In genomic region chr8:26305061-26305879, GRCm38 (mm10) we compare ENCODE assay signal across 10 mouse cellular contexts.
DNase-seq lines count a peak whose midpoint lies in the region; ATAC-seq and TF ChIP-seq lines count a peak whose summit lies in the region.
"Had no signal": no experiment of that assay in that cellular context is flagged by ENCODE, and none has a peak within 500 bp of the region (broad histone marks: within the 10 kb centered on the region; RNA-seq: fewer than 3 reads in every experiment).

No protein-coding gene starts in this region.

- H3K36me3 ChIP-seq in intestine, embryonic 14.5 days (ENCODE audit: control insufficient read depth, insufficient read depth, low read length): no peaks in the 10 kb centered on the region
- no peaks in the 10 kb centered on the region for H3K36me3 ChIP-seq in intestine, postnatal 0 days (ENCODE audit: control insufficient read depth, insufficient read depth)
- no peaks in the 10 kb centered on the region for H3K36me3 ChIP-seq in forebrain, embryonic 11.5 days (ENCODE audit: control insufficient read depth, insufficient read depth, low read length)
- no peaks in the 10 kb centered on the region for H3K36me3 ChIP-seq in limb, embryonic 10.5 days
- no peaks in the 10 kb centered on the region for H3K36me3 ChIP-seq in neural tube, embryonic 15.5 days
- H3K36me3 ChIP-seq: lung, embryonic 15.5 days had no signal

- no peak overlapping the region for H3K27ac ChIP-seq in intestine, embryonic 14.5 days (ENCODE audit: low read depth)
- no peak overlapping the region for H3K27ac ChIP-seq in intestine, postnatal 0 days (ENCODE audit: low read depth, low read length)
- H3K27ac ChIP-seq in forebrain, embryonic 11.5 days (ENCODE audit: low read depth, low read length): peak overlapping the region; percentile 25; the same call in 1 of the 2 replicates
- H3K27ac ChIP-seq in limb, embryonic 10.5 days: 0 out of 2 replicates have a peak overlapping the region, but pooled peaks have one; percentile 9
- H3K27ac ChIP-seq in neural tube, embryonic 15.5 days (replicated peaks): no peak overlapping the region; the same call in 1 of the 2 replicates
- H3K27ac ChIP-seq: lung, embryonic 15.5 days had no signal

- no peaks in the 10 kb centered on the region for H3K9me3 ChIP-seq in intestine, embryonic 14.5 days (ENCODE audit: control insufficient read depth, low read length)
- H3K9me3 ChIP-seq in intestine, postnatal 0 days (ENCODE audit: control insufficient read depth): no peaks in the 10 kb centered on the region
- no peaks in the 10 kb centered on the region for H3K9me3 ChIP-seq in forebrain, embryonic 11.5 days (ENCODE audit: control insufficient read depth, low read length)
- H3K9me3 ChIP-seq in limb, embryonic 10.5 days (replicated peaks): no peaks in the 10 kb centered on the region
- no peaks in the 10 kb centered on the region for H3K9me3 ChIP-seq in neural tube, embryonic 15.5 days (replicated peaks)
- H3K9me3 ChIP-seq: lung, embryonic 15.5 days had no signal

- H3K4me3 ChIP-seq in intestine, embryonic 14.5 days (ENCODE audit: low read depth, low read length): no peak overlapping the region
- H3K4me3 ChIP-seq in intestine, postnatal 0 days (ENCODE audit: low read depth, low read length): no peak overlapping the region
- no peak overlapping the region for H3K4me3 ChIP-seq in forebrain, embryonic 11.5 days (ENCODE audit: low read depth, low read length)
- H3K4me3 ChIP-seq in limb, embryonic 10.5 days: no peak overlapping the region
- H3K4me3 ChIP-seq in neural tube, embryonic 15.5 days (replicated peaks): no peak overlapping the region
- H3K4me3 ChIP-seq: lung, embryonic 15.5 days had no signal

- no peaks in the 10 kb centered on the region for H3K27me3 ChIP-seq in intestine, embryonic 14.5 days (replicated peaks; ENCODE audit: control insufficient read depth, insufficient read depth, low read length)
- H3K27me3 ChIP-seq in intestine, postnatal 0 days (replicated peaks; ENCODE audit: control insufficient read depth, insufficient read depth, low read length): no peaks in the 10 kb centered on the region; the same call in 1 of the 2 replicates
- H3K27me3 ChIP-seq in forebrain, embryonic 11.5 days (ENCODE audit: control insufficient read depth, insufficient read depth, low read length): no peaks in the 10 kb centered on the region
- H3K27me3 ChIP-seq in limb, embryonic 10.5 days (ENCODE audit: low read depth, poor library complexity, severe bottlenecking): 0 out of 2 replicates have a peak, but pooled peaks cover 4% of the 10 kb centered on the region
- H3K27me3 ChIP-seq in neural tube, embryonic 15.5 days (replicated peaks): peaks cover 10% of the 10 kb centered on the region

- 43% methylated on average over 18 of the region's 18 CpGs for WGBS in intestine, embryonic 14.5 days
- 68% methylated on average over 18 of the region's 18 CpGs for WGBS in intestine, postnatal 0 days
- 76% methylated on average over 18 of the region's 18 CpGs for WGBS in forebrain, embryonic 11.5 days
- 54% methylated on average over 18 of the region's 18 CpGs for whole genome bisulfite sequencing in limb, embryonic 10.5 days
- 48% methylated on average over 18 of the region's 18 CpGs for WGBS in neural tube, embryonic 15.5 days

- H3K4me2 ChIP-seq in intestine, embryonic 14.5 days (ENCODE audit: low read length): no peak overlapping the region
- no peak overlapping the region for H3K4me2 ChIP-seq in intestine, postnatal 0 days (replicated peaks; ENCODE audit: low read depth)
- no peak overlapping the region for H3K4me2 ChIP-seq in forebrain, embryonic 11.5 days (ENCODE audit: low read depth, low read length, severe bottlenecking)
- no peak overlapping the region for H3K4me2 ChIP-seq in neural tube, embryonic 15.5 days
- H3K4me2 ChIP-seq: lung, embryonic 15.5 days had no signal

- no peak for ATAC-seq in intestine, embryonic 14.5 days (replicated peaks; ENCODE audit: low FRiP score, low TSS enrichment, low read depth)
- ATAC-seq in intestine, postnatal 0 days: no peak
- ATAC-seq in forebrain, embryonic 11.5 days (replicated peaks; ENCODE audit: low FRiP score): 0 out of 2 replicates have a peak, but pooled peaks have one; percentile 30
- ATAC-seq in neural tube, embryonic 15.5 days (ENCODE audit: low FRiP score): peak; percentile 57; the same call in 1 of the 2 replicates

- no peak overlapping the region for H3K9ac ChIP-seq in intestine, embryonic 14.5 days (ENCODE audit: low read length)
- H3K9ac ChIP-seq in intestine, postnatal 0 days (ENCODE audit: low read depth, low read length): no peak overlapping the region
- H3K9ac ChIP-seq in forebrain, embryonic 11.5 days (ENCODE audit: low read length): no peak overlapping the region
- no peak overlapping the region for H3K9ac ChIP-seq in neural tube, embryonic 15.5 days (replicated peaks)
- H3K9ac ChIP-seq: lung, embryonic 15.5 days had no signal

- DNase-seq in intestine, embryonic 14.5 days (ENCODE audit: low spot score): peak; percentile 52
- DNase-seq in forebrain, embryonic 11.5 days (ENCODE audit: low spot score): no peak
- peak; percentile 49 for DNase-seq in limb, embryonic 10.5 days (ENCODE audit: low spot score)
- no peak for DNase-seq in layer of hippocampus, adult 8-10 months (ENCODE audit: low spot score in 2 of 2)
- DNase-seq in spleen, postnatal 10 days (ENCODE audit: low spot score in 2 of 2): no peak
- DNase-seq in right cerebral cortex, postnatal 4 days: no peak
- DNase-seq: heart, postnatal 14 days had no signal

- TF ChIP-seq CTCF in intestine, postnatal 0 days (IDR thresholded peaks at IDR 0.05; ENCODE audit: low read depth): no peak

- H3K4me1 ChIP-seq in intestine, embryonic 14.5 days (replicated peaks; ENCODE audit: control insufficient read depth, insufficient read depth, low read length): peaks cover 18% of the 10 kb centered on the region
- no peaks in the 10 kb centered on the region for H3K4me1 ChIP-seq in intestine, postnatal 0 days (replicated peaks; ENCODE audit: control insufficient read depth, insufficient read depth, low read length)
- H3K4me1 ChIP-seq in forebrain, embryonic 11.5 days (replicated peaks; ENCODE audit: control insufficient read depth, insufficient read depth, low read length): no peaks in the 10 kb centered on the region
- H3K4me1 ChIP-seq in limb, embryonic 10.5 days: peaks cover 51% of the 10 kb centered on the region
- peaks cover 19% of the 10 kb centered on the region for H3K4me1 ChIP-seq in neural tube, embryonic 15.5 days
- H3K4me1 ChIP-seq: lung, embryonic 15.5 days had no signal

Comparison
In these comparisons a context has a peak if more than half of its experiments do, and no peak if none do; other contexts are left out.
1. ATAC-seq: peak in forebrain, embryonic 11.5 days (single experiment) and neural tube, embryonic 15.5 days (single experiment); none in intestine, embryonic 14.5 days (single experiment) and intestine, postnatal 0 days (single experiment).
2. DNase-seq: peak in intestine, embryonic 14.5 days (single experiment) and limb, embryonic 10.5 days (single experiment); none in forebrain, embryonic 11.5 days (single experiment), layer of hippocampus, adult 8-10 months (0 of 2), spleen, postnatal 10 days (0 of 2) and right cerebral cortex, postnatal 4 days (single experiment).
3. H3K27ac ChIP-seq: peak in forebrain, embryonic 11.5 days (single experiment) and limb, embryonic 10.5 days (single experiment); none in intestine, embryonic 14.5 days (single experiment), intestine, postnatal 0 days (single experiment) and neural tube, embryonic 15.5 days (single experiment).